Mouse (Mus musculus): ENCODE measurements at regions not wholly inside any gene's neighbourhood (a gene's known extent, or its start where the extent isn't known, plus 50 kb on each side); places are given as distances from the start of the nearest gene placed in this dataset.

GRCm38 (mm10) chr8:6010712-6011111 lies 905.6 kb upstream of the Slc10a2 start:
- no peak for DNase-seq (ENCODE audit: low spot score in 2 of 2)

- no peak for DNase-seq (ENCODE audit: low spot score in 2 of 2)
Observed at GRCm38 (mm10) chr8:6002612-6003011, 897.5 kb upstream of the Slc10a2 start.

GRCm38 (mm10) chr8:5994846-5995245 lies 889.7 kb upstream of the Slc10a2 start:
- DNase-seq (ENCODE audit: low spot score in 2 of 2) = no peak

DNA sequence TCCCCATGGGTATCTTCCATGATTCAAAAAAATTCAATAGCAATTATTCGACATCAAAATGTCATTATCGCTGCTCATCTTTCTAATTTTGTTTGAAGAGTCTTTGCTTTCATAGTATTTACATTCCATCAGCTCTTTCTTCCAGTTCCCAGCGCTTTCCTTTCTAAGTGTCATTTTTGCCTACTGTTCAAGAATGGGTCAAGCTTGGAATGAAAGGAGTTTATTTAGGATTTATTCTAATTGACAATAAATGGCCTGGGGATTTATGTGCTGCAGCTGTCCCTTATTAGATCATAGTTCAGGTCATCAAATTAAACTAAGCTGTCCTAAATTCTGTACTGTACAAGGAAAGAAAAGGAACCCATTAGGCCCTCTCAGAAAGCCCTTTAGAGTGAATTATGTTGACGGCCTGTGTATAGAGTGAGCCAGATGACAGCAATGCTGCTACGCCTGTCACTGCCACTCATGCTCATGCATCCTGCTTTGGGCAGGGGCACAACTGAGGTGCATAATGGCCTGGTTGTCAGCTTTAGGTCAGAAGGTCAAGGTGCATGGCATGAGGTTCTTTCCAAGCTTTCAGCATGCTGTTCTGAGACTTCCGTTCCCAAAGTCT lies 860.4 kb upstream of the Slc10a2 start:
- no peak for DNase-seq (ENCODE audit: low spot score in 2 of 2)

- DNase-seq (ENCODE audit: low spot score in 2 of 2) = no peak
Observed at GRCm38 (mm10) chr8:5964299-5964698, 859.1 kb upstream of the Slc10a2 start.

- no peak for DNase-seq (ENCODE audit: low spot score in 2 of 2)
Observed at GRCm38 (mm10) chr8:5938057-5938456, 832.9 kb upstream of the Slc10a2 start.

DNA sequence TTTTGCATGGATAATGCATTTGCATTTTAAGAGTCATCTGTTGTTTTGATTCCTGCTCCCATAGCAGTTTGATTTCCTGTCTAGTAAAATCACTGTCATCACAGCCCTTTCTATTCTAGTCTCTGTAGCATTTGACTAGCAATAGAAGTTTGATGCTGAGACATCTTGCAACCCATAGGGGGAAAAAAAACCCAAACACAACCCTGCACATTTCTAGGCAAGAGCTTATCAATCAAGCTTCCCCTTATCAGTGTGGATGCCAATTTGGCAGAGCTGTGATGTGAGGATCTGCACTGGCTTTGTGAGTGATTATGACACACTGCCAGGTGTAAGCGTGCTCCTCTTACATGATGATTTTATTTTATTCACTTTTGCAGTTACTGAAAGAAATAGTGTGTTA lies 813.0 kb upstream of the Slc10a2 start:
- DNase-seq (ENCODE audit: low spot score in 2 of 2) = no peak
